Mouse (Mus musculus) heart, embryonic 10.5 days (tissue): ENCODE data around the gene Col9a1. TPM values are rescaled to one million over a fixed set of nuclear protein-coding genes. Genes with fewer than 3 reads are reported as not detected.

Source experiments
- DNase-seq: peaks from one replicate; pipeline ENCODE4 v3.0.0-alpha.2; 2017; ENCODE audit warnings: low spot score
- H3K27ac ChIP-seq: fragments of 300-500 bp; sonication (generic); 2 replicates; pipeline ENCODE4 v1.5.1; 2016; ENCODE audit warnings: mild to moderate bottlenecking
- H3K27me3 ChIP-seq: fragments of 300-500 bp; sonication (generic); 2 replicates; pipeline ENCODE4 v1.6.1; 2016; ENCODE audit warnings: mild to moderate bottlenecking; ENCODE audit not compliant: poor library complexity, insufficient read depth, severe bottlenecking
- H3K36me3 ChIP-seq: fragments of 300-500 bp; sonication (generic); 2 replicates; pipeline ENCODE4 v1.6.1; 2016; ENCODE audit warnings: mild to moderate bottlenecking, moderate library complexity
- H3K4me1 ChIP-seq: fragments of 300-500 bp; sonication (generic); 2 replicates; pipeline ENCODE4 v1.6.1; 2016; ENCODE audit warnings: mild to moderate bottlenecking
- H3K4me3 ChIP-seq: fragments of 300-500 bp; sonication (generic); 2 replicates; pipeline ENCODE4 v1.5.1; 2016; ENCODE audit warnings: mild to moderate bottlenecking, moderate library complexity
- H3K9me3 ChIP-seq: fragments of 300-500 bp; sonication (generic); 2 replicates; pipeline ENCODE4 v1.6.1; 2016; ENCODE audit warnings: mild to moderate bottlenecking, moderate library complexity
- WGBS: fragments of 180-500 bp; shearing (Covaris S2); methylation state at CpG from one replicate; pipeline ENCODE4 v1.1.7; 2016; 5-methylcytosine and 5-hydroxymethylcytosine counted together
- polyA plus RNA-seq: library from polyadenylated mRNA; unstranded; fragments of >200 nt; fragmentation: Nextera tagmentation; extraction: Ambion mirVana; gene quantifications from 2 replicates; pipeline ENCODE4 v1.2.1, GENCODE M21; 2016

Gene Col9a1
- polyA plus RNA-seq, 1 experiment from 2014 or later: 48.7 TPM

DNA sequence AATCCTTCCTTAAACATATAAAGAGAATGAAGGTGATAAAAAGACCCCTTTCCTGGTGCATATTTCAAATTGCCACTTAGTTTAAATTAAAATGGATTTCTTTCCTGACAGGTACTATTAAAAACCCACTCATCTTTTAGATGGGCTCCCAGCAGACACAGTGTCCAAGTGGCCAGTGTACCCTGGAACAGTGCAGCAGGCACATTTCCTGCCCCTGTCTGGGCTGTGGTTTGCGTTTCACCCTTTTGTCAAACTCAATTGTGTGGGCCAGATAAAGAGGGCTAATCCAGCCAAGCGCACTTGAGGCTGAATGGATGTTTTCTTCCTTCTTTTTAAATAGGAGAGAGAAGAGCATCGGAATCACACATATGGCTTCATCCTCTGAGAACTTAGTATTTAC, 89.6 kb downstream of the Col9a1 start:
- WGBS: 50% methylated on average over 3 of the region's 3 CpGs
- no peaks in the 10 kb centered on the region for H3K27me3 ChIP-seq
- no peak for DNase-seq

DNA sequence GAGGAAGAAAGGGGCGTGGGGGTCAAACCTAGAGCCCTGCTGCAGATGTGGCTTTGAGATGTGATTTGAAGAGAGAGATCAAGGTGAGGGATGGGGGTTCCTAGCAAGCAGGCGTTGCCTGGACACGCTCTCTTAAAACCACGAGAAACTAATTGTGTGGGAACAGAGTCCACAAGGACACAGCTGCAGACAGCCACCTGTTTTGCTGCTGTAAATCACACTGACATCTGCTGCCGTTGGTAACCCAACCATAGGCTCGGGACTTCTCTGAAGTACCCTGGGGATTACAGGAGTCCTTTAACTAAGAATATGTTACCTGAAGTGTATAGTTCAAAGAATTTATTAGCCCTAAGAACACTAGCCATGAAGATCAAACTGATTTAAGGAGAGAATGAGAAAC, 109.0 kb downstream of the Col9a1 start:
- Histone ChIP-seq H3K4me1 (no peaks in the 10 kb centered on the region), H3K36me3 (no peaks in the 10 kb centered on the region), H3K27me3 (no peaks in the 10 kb centered on the region), H3K9me3 (no peaks in the 10 kb centered on the region), H3K4me3 (no peak overlapping the region), H3K27ac (no peak overlapping the region)
- no peak for DNase-seq
- 75% methylated on average over 6 of the region's 6 CpGs for WGBS

More for the DNA sequence above, 89.6 kb downstream of the Col9a1 start:
- Histone ChIP-seq H3K4me3 (no peak overlapping the region), H3K27ac (no peak overlapping the region), H3K4me1 (no peaks in the 10 kb centered on the region), H3K9me3 (no peaks in the 10 kb centered on the region), H3K36me3 (no peaks in the 10 kb centered on the region)

DNA sequence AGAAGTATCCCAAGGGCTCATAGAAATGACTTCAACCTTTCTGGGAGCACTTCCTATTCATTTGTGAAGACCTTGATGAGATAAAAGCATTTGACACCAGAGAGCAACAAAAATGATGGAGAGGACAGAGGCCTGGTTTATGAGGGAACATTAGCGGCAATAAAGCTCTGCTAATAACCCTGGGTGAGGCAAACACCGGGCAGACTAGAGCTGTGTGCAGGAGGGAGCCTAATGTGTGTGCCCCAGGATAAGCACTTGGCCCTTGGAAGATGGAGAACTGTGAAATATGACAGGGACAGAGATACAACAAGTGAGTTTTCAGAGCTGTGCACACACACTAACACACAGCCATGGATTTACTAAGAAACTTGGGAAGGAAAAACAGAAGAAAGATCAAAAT, 115.1 kb downstream of the Col9a1 start:
- Histone ChIP-seq H3K4me1 (no peaks in the 10 kb centered on the region), H3K9me3 (no peaks in the 10 kb centered on the region), H3K4me3 (no peak overlapping the region), H3K27ac (no peak overlapping the region), H3K27me3 (no peaks in the 10 kb centered on the region), H3K36me3 (no peaks in the 10 kb centered on the region)
- 75% methylated on average over 2 of the region's 2 CpGs for WGBS
- DNase-seq: no peak

- WGBS: 74% methylated on average over 7 of the region's 7 CpGs
- no peaks in the 10 kb centered on the region for H3K4me1 ChIP-seq
- no peak for DNase-seq
- no peaks in the 10 kb centered on the region for H3K9me3 ChIP-seq
- H3K36me3 ChIP-seq: no peaks in the 10 kb centered on the region
- H3K27me3 ChIP-seq: no peaks in the 10 kb centered on the region
- no peak overlapping the region for H3K27ac ChIP-seq
- no peak overlapping the region for H3K4me3 ChIP-seq
These were observed 117.9 kb downstream of the Col9a1 start for GRCm38 (mm10) chr1:24294979-24295942.

DNA sequence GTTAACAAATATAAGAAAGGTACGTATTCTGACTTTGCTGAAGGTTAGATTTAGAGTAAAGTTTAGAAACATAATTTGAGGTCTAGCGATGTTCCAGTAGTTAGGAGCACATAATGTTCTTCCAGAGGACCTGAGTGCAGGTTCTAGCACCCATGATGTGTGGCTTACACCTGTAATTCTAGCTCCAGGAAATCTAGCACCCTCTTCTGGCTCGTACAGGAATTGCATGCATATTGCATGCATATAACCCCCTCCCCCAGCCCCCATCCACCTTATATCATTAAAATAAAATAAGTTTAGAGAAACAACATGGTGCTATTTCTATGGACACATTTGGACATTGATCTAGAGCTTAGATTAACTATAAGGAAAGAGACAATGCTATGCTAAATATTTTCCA, 123.3 kb downstream of the Col9a1 start:
- WGBS: 75% methylated on average over 3 of the region's 3 CpGs
- no peaks in the 10 kb centered on the region for H3K27me3 ChIP-seq
- no peak for DNase-seq

More for the DNA sequence above, 123.3 kb downstream of the Col9a1 start:
- no peaks in the 10 kb centered on the region for H3K4me1 ChIP-seq
- no peaks in the 10 kb centered on the region for H3K9me3 ChIP-seq
- no peaks in the 10 kb centered on the region for H3K36me3 ChIP-seq
- no peak overlapping the region for H3K27ac ChIP-seq
- no peak overlapping the region for H3K4me3 ChIP-seq

Other genes with a start within 250 kb of the Col9a1 start
- 79.6 and 84.0 TPM in 2 replicates for gene Sdhaf4, start 172.0 kb upstream of the Col9a1 start, polyA plus RNA-seq
- gene Fam135a, start 77.3 kb upstream of the Col9a1 start, polyA plus RNA-seq: 32.1 and 32.5 TPM in 2 replicates